Mouse (Mus musculus) stomach, postnatal 0 days (tissue): ENCODE results near the gene Gga2.
A peak's percentile ranks its signal among the peaks of the same experiment; 100 is the strongest.

Source experiments
- CTCF ChIP-seq: IDR thresholded peaks from 2 replicates; pipeline ENCODE4 v1.5.1; 2016; ENCODE audit warnings: antibody characterized with exemption, low read depth, mild to moderate bottlenecking, moderate library complexity
- EP300 ChIP-seq: optimal IDR thresholded peaks from 2 replicates; pipeline ENCODE3; 2016; ENCODE audit warnings: antibody characterized with exemption

DNA sequence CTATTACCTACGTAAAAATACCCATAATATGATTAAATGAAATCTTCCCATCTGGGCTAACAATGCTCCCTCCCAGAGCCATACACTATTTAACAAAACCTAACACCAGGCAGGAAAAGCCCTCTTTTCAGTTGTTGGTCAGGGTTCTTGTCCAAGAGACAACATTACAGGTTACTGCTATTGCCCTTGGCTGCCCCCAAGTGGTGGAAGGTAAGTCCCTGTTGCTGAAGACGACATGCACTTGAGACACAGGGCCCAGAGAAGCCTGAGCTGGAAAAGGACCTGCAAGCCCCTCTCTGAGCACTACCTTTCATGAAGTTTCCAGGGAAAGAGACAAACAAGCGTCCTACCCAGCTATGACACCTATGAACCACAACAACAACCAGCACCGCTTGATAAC, 46.0 kb downstream of the Gga2 start:
- peak; percentile 86 for TF ChIP-seq CTCF
- no peak for TF ChIP-seq EP300
